Comparison of ENCODE assay signal across 25 mouse cellular contexts in genomic region chr11:15839271-15839670, GRCm38 (mm10).
"Had no signal": no experiment of that assay in that cellular context is flagged by ENCODE, and none has a peak within 500 bp of the region (broad histone marks: within the 10 kb centered on the region; RNA-seq: fewer than 3 reads in every experiment).

No protein-coding gene starts in this region.

- H3K4me3 ChIP-seq: heart, adult 2 months; heart, embryonic 13.5 days; heart, embryonic 15.5 days; hindbrain, embryonic 13.5 days; hindbrain, embryonic 15.5 days; kidney, embryonic 15.5 days; limb, embryonic 13.5 days; limb, embryonic 15.5 days had no signal

- H3K9me3 ChIP-seq: heart, embryonic 13.5 days; heart, embryonic 15.5 days; hindbrain, embryonic 13.5 days; hindbrain, embryonic 15.5 days; kidney, embryonic 15.5 days; limb, embryonic 13.5 days; limb, embryonic 15.5 days had no signal

- H3K27me3 ChIP-seq: heart, embryonic 13.5 days; heart, embryonic 15.5 days; hindbrain, embryonic 13.5 days; hindbrain, embryonic 15.5 days; kidney, embryonic 15.5 days; limb, embryonic 13.5 days; limb, embryonic 15.5 days had no signal

- H3K36me3 ChIP-seq: heart, embryonic 13.5 days; heart, embryonic 15.5 days; hindbrain, embryonic 13.5 days; hindbrain, embryonic 15.5 days; kidney, embryonic 15.5 days; limb, embryonic 13.5 days; limb, embryonic 15.5 days had no signal

- H3K4me1 ChIP-seq: heart, embryonic 13.5 days; heart, embryonic 15.5 days; hindbrain, embryonic 13.5 days; hindbrain, embryonic 15.5 days; kidney, embryonic 15.5 days; limb, embryonic 13.5 days; limb, embryonic 15.5 days had no signal

- H3K27ac ChIP-seq: heart, adult 2 months; heart, embryonic 13.5 days; heart, embryonic 15.5 days; hindbrain, embryonic 13.5 days; hindbrain, embryonic 15.5 days; hindbrain, postnatal 0 days; kidney, embryonic 15.5 days; kidney, postnatal 0 days; limb, embryonic 13.5 days; limb, embryonic 15.5 days had no signal

- H3K4me2 ChIP-seq: heart, embryonic 11.5 days; heart, embryonic 13.5 days; heart, embryonic 15.5 days; hindbrain, embryonic 13.5 days; hindbrain, embryonic 15.5 days; kidney, embryonic 15.5 days; limb, embryonic 13.5 days; limb, embryonic 15.5 days had no signal

- DNase-seq: gastrocnemius, postnatal 14 days; gastrocnemius, postnatal 36 days; heart, adult 11 months; heart, adult 2 months; heart, postnatal 14 days; heart, postnatal 36 days; kidney, adult 11 months; kidney, adult 2 months; kidney, adult 9 months; kidney, postnatal 14 days; kidney, postnatal 36 days; layer of hippocampus, adult 9-11 months; layer of hippocampus, postnatal 36 days; left cerebral cortex, postnatal 4 days; lung, adult 18-20 months had no signal

- H3K9ac ChIP-seq: heart, embryonic 13.5 days; heart, embryonic 15.5 days; hindbrain, embryonic 13.5 days; hindbrain, embryonic 15.5 days; kidney, embryonic 15.5 days; limb, embryonic 13.5 days; limb, embryonic 15.5 days had no signal

- ATAC-seq: hindbrain, postnatal 0 days had no signal
